Mouse (Mus musculus) stomach, embryonic 15.5 days (tissue): ENCODE results near the gene Nlrp10. TPM values are rescaled to one million over a fixed set of nuclear protein-coding genes. Genes with fewer than 3 reads are reported as not detected.

ENCODE experiments used
- ATAC-seq: fragments of 200-750 bp; cut with Nextera tagmentation; 2 replicates; pipeline ENCODE4 v1.8.0; 2017; ENCODE audit warnings: low read depth, moderate number of reproducible peaks, moderate TSS enrichment; ENCODE audit not compliant: insufficient read depth, low FRiP score
- H3K27ac ChIP-seq: fragments of 300-500 bp; sonication (generic); 2 replicates; pipeline ENCODE4 v1.5.1; 2015; ENCODE audit warnings: mild to moderate bottlenecking, inconsistent platforms
- H3K27me3 ChIP-seq: fragments of 300-500 bp; sonication (generic); replicated peaks from 2 replicates; pipeline ENCODE4 v1.6.1; 2015; ENCODE audit warnings: inconsistent platforms
- H3K36me3 ChIP-seq: fragments of 300-500 bp; sonication (generic); 2 replicates; pipeline ENCODE4 v1.6.1; 2015; ENCODE audit warnings: inconsistent platforms
- H3K4me1 ChIP-seq: fragments of 300-500 bp; sonication (generic); 2 replicates; pipeline ENCODE4 v1.6.1; 2015; ENCODE audit warnings: inconsistent platforms
- H3K4me2 ChIP-seq: fragments of 300-500 bp; sonication (generic); 2 replicates; pipeline ENCODE4 v1.6.1; 2015; ENCODE audit warnings: mild to moderate bottlenecking, inconsistent platforms
- H3K4me3 ChIP-seq: fragments of 300-500 bp; sonication (generic); replicated peaks from 2 replicates; pipeline ENCODE4 v1.5.1; 2015; ENCODE audit warnings: inconsistent platforms
- H3K9ac ChIP-seq: fragments of 300-500 bp; sonication (generic); 2 replicates; pipeline ENCODE4 v1.6.1; 2015; ENCODE audit warnings: inconsistent platforms
- H3K9me3 ChIP-seq: fragments of 300-500 bp; sonication (generic); 2 replicates; pipeline ENCODE4 v1.6.1; 2016; ENCODE audit warnings: inconsistent platforms
- WGBS: fragments of 180-500 bp; shearing (Covaris S2); methylation state at CpG from one replicate; pipeline ENCODE4 v1.1.7; 2015; 5-methylcytosine and 5-hydroxymethylcytosine counted together
- polyA plus RNA-seq: library from polyadenylated mRNA; unstranded; fragments of >200 nt; fragmentation: Nextera tagmentation; extraction: Ambion mirVana; gene quantifications from 2 replicates; pipeline ENCODE4 v1.2.1, GENCODE M21; 2015

Nlrp10 gene
- polyA plus RNA-seq, 1 experiment from 2014 or later, result 0.23 TPM

DNA sequence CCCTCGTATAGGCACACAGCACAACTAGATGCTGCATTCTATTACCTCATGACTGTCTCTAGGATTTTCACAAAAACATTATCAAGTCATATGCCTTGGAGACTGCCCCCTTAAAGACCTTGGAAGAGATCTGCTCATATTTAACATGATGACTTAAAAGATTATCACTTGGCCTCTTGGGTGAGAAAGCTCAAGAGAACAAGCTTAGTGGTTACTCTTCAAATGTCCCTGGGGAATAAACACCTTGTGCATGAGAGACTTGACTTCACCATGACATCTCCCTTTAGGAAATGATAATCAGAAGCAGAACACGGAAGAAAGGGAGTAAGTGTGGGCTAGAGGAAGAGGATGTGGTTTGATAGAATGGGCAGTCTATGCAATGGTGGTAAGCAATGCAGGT is 57.7 kb downstream of the Nlrp10 start, which contains the start of gene Olfr517:
Gene Olfr517 (minus strand): TSS at position 101 of the 400 bp plus-strand sequence.
- Histone ChIP-seq H3K9ac (no peak within 1 kb of the TSS), H3K4me3 (no peak within 1 kb of the TSS), H3K9me3 (no peaks in the 10 kb centered on the region)

More for the DNA sequence above, 57.7 kb downstream of the Nlrp10 start, which contains the start of gene Olfr517:
- WGBS, result 64% methylated on average over 2 of the region's 2 CpGs
- ATAC-seq, result no peak
- no peaks in the 10 kb centered on the region for H3K36me3 ChIP-seq
- no peaks in the 10 kb centered on the region for H3K4me1 ChIP-seq
- H3K4me2 ChIP-seq, result no peak within 1 kb of the TSS
- H3K27me3 ChIP-seq, result no peaks in the 10 kb centered on the region
- no peak within 1 kb of the TSS for H3K27ac ChIP-seq

Other genes starting within 250 kb of the Nlrp10 start
- gene Olfr512, start 216.9 kb downstream of the Nlrp10 start, polyA plus RNA-seq, result not detected in 2 replicates
- not detected in 2 replicates for gene Olfr513, start 179.2 kb downstream of the Nlrp10 start, polyA plus RNA-seq
- not detected in 2 replicates for gene Olfr514, start 104.2 kb downstream of the Nlrp10 start, polyA plus RNA-seq
- not detected in 2 replicates for gene Olfr516, start 79.6 kb downstream of the Nlrp10 start, polyA plus RNA-seq
- not detected in 2 replicates for gene Olfr517, start 57.8 kb downstream of the Nlrp10 start, polyA plus RNA-seq
- not detected in 2 replicates for gene Olfr518, start 45.2 kb downstream of the Nlrp10 start, polyA plus RNA-seq
- not detected in 2 replicates for gene Olfr519, start 35.8 kb downstream of the Nlrp10 start, polyA plus RNA-seq
- 78.4 and 83.4 TPM in 2 replicates for gene Eif3f, start 4.2 kb upstream of the Nlrp10 start, polyA plus RNA-seq
- 2.5 TPM in 2 replicates for gene Tub, start 20.2 kb upstream of the Nlrp10 start, polyA plus RNA-seq
- gene Ric3, start 153.2 kb upstream of the Nlrp10 start, polyA plus RNA-seq, result 2.2 and 3.3 TPM in 2 replicates
- gene Lmo1, start 245.0 kb upstream of the Nlrp10 start, polyA plus RNA-seq, result 5.3 and 6.4 TPM in 2 replicates